Mouse (Mus musculus) bone marrow, adult 2 months (tissue): ENCODE measurements around the gene Wdr83. TPM values are rescaled to one million over a fixed set of nuclear protein-coding genes. Genes with fewer than 3 reads are reported as not detected.
"Not testable (repeated sequence)": the region's sequence is repeated elsewhere in the genome, so short reads cannot be mapped to it uniquely, and the experiment has no call there.

Source experiments
- H3K27ac ChIP-seq: fragments of 200-500 bp; 2 replicates; pipeline ENCODE4 v1.5.1; 2012; ENCODE audit warnings: low read depth, mild to moderate bottlenecking, control low read depth, inconsistent platforms, low read length; ENCODE audit not compliant: control insufficient read depth, poor library complexity, insufficient read depth
- H3K4me1 ChIP-seq: fragments of 200-500 bp; 2 replicates; pipeline ENCODE4 v1.6.1; 2011; ENCODE audit warnings: low read length; ENCODE audit not compliant: control insufficient read depth, insufficient read depth
- H3K4me3 ChIP-seq: fragments of 200-500 bp; replicated peaks from 2 replicates; pipeline ENCODE3; 2011; ENCODE audit warnings: mild to moderate bottlenecking, low read depth, low read length, control low read depth; ENCODE audit not compliant: control insufficient read depth
- CTCF ChIP-seq: fragments of 200-500 bp; IDR thresholded peaks from 2 replicates; pipeline ENCODE4 v1.5.1; 2011; ENCODE audit warnings: low read length, control low read depth; ENCODE audit not compliant: control insufficient read depth, insufficient read depth
- POLR2A ChIP-seq: fragments of 200-500 bp; IDR thresholded peaks from 2 replicates; pipeline ENCODE4 v1.6.1; 2011; ENCODE audit warnings: low read depth, mild to moderate bottlenecking, control low read depth, low read length, borderline replicate concordance; ENCODE audit not compliant: control insufficient read depth
- WGBS: fragments of 180-500 bp; shearing (Covaris S2); methylation state at CpG from one replicate; pipeline ENCODE4 v1.1.7; 2018; 5-methylcytosine and 5-hydroxymethylcytosine counted together
- polyA plus RNA-seq: library from polyadenylated mRNA; stranded (reverse); fragments of >200 nt; gene quantifications from 2 replicates; pipeline ENCODE4 v1.2.4, GENCODE M21; 2011; ENCODE audit warnings: low replicate concordance; ENCODE audit not compliant: missing spikeins, insufficient read depth, insufficient read length

The Wdr83 gene
- 57.4 and 100 TPM in 2 replicates for polyA plus RNA-seq

DNA sequence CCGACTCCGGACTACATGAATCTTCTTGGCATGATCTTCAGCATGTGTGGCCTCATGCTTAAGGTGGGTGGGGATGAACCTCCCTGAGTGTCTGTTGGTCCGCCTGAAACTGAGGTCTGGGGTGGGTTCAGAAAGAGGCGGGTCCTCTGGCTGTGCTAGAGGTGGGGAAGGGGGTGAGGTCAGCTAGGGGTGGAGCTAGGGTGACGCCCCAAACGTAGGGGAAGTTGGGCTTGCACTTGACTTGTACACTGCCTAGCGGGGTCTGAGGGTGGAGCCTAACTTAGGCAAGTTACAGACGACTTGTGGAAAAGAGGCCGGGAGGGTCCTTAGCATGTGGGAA lies at the start of gene Wdr83:
Wdr83 (minus strand) TSS at position 91 of the 340 bp plus-strand sequence.
- Histone ChIP-seq H3K4me3 (peak within 1 kb of the TSS; percentile 94), H3K4me1 (no peaks in the 10 kb centered on the region; the same call in 1 of the 2 replicates), H3K27ac (peak within 1 kb of the TSS; percentile 88)
- WGBS = 0% methylated on average over 9 of the region's 9 CpGs
- TF ChIP-seq POLR2A (no peak), CTCF (no peak)

- Histone ChIP-seq H3K4me3 (no peak overlapping the region), H3K27ac (no peak overlapping the region), H3K4me1 (no peaks in the 10 kb centered on the region; the same call in 1 of the 2 replicates)
- WGBS = 85% methylated on average over 8 of the region's 8 CpGs
- TF ChIP-seq POLR2A = no peak
- TF ChIP-seq CTCF = no peak
Measured at GRCm38 (mm10) chr8:85123691-85124090, 42.6 kb upstream of the Wdr83 start.

- TF ChIP-seq POLR2A (no peak), CTCF (no peak)
- Histone ChIP-seq H3K27ac (no peak within 1 kb of the TSS), H3K4me3 (no peak within 1 kb of the TSS), H3K4me1 (no peaks in the 10 kb centered on the region; the same call in 1 of the 2 replicates)
- WGBS = 71% methylated on average over 3 of the region's 3 CpGs
Measured at GRCm38 (mm10) chr8:85122995-85123394, 41.9 kb upstream of the Wdr83 start, which contains the start of gene Zfp791. Zfp791 (minus strand) TSS chr8:85123095.

DNA sequence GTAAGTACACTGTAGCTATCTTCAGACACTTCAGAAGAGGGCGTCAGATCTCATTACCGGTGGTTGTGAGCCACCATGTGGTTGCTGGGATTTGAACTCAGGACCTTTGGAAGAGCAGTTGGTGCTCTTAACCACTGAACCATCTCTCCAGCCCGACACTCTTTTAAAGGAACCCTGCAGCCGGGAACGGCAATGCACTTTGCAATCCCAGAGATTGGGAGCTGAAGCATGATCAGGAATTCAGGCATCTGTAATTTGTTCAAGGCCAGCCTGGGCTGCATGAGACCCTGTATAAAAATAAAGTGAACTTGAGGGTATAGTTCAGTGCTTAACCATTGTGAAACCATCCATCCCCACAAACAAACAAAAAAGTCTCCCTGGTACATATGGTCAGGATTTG lies 39.1 kb upstream of the Wdr83 start:
- WGBS = 86% methylated on average over 5 of the region's 5 CpGs
- not testable (repeated sequence) for H3K27ac ChIP-seq, H3K4me3 ChIP-seq, H3K4me1 ChIP-seq

- Histone ChIP-seq H3K27ac (no peak overlapping the region; the same call in 1 of the 2 replicates), H3K4me3 (peak overlapping the region; percentile 54), H3K4me1 (no peaks in the 10 kb centered on the region; the same call in 1 of the 2 replicates)
- TF ChIP-seq CTCF (no peak), POLR2A (no peak)
- WGBS = 17% methylated on average over 37 of the region's 37 CpGs
Measured at GRCm38 (mm10) chr8:85119052-85119981, 38.2 kb upstream of the Wdr83 start.

DNA sequence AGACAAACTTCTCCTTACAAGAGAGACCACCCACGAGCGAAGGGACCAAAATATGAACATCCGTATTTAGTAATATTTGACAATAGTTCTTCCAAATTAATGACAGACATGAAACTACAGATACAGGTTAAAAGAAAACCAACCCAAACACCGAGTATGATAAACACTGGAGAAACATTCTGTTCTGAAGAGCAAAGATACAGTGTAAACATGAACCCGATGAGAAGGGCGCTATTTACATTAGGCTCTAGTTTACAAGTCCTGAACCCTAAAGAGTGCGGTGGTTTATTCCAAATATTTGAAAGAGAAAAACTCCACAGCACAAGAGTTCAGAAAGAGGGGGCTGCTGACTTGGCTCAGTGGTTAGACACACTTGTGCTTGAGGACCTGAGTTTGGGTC lies 35.9 kb upstream of the Wdr83 start:
- 80% methylated on average over 7 of the region's 7 CpGs for WGBS
- TF ChIP-seq POLR2A (no peak), CTCF (no peak)
- H3K27ac ChIP-seq = no peak overlapping the region
- H3K4me1 ChIP-seq = no peaks in the 10 kb centered on the region; the same call in 1 of the 2 replicates
- no peak overlapping the region for H3K4me3 ChIP-seq

DNA sequence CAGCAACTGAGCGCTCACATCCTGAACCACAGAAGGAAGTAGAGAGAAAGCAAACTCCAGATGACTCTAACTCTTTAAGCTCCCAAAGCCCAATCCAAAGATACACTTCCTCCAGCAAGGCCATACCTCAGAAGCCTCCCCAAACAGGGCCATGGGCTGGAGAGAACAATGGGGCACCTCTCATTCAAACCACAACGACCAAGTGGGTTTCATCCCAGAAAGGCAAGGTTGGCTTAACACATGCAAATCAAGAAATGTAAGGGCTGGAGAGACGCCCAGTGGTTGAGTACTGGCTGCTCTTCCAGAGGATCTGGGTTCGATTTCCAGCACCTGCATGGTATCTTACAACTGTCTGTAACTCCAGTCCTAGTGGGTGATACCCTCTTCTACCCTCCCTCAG lies 34.4 kb upstream of the Wdr83 start:
- Histone ChIP-seq H3K27ac (no peak overlapping the region), H3K4me1 (no peaks in the 10 kb centered on the region; the same call in 1 of the 2 replicates), H3K4me3 (no peak overlapping the region)
- 61% methylated on average over 4 of the region's 4 CpGs for WGBS
- no peak for TF ChIP-seq CTCF
- no peak for TF ChIP-seq POLR2A

GRCm38 (mm10) chr8:85113241-85113640 lies 32.1 kb upstream of the Wdr83 start:
- no peak overlapping the region for H3K27ac ChIP-seq
- no peak overlapping the region for H3K4me3 ChIP-seq
- H3K4me1 ChIP-seq = no peaks in the 10 kb centered on the region
- no peak for TF ChIP-seq CTCF
- no peak for TF ChIP-seq POLR2A
- WGBS = 82% methylated on average over 10 of the region's 10 CpGs
